Mouse (Mus musculus): Measurements from ENCODE around the gene Rorc.

Gene Rorc

GRCm38 (mm10) chr3:94372641-94373040, at the start of gene Rorc:
TSS of gene Rorc (plus strand) at chr3:94372794.
- no peak for DNase-seq (ENCODE audit: extremely low read depth, low read depth, low spot score)

- DNase-seq (ENCODE audit: extremely low read depth, low read depth, low spot score) = no peak
Observed at GRCm38 (mm10) chr3:94328681-94329080, 43.9 kb upstream of the Rorc start.

GRCm38 (mm10) chr3:94334442-94334841, 38.2 kb upstream of the Rorc start:
- no peak for DNase-seq (ENCODE audit: extremely low read depth, low read depth, low spot score)

GRCm38 (mm10) chr3:94338522-94338921, 34.1 kb upstream of the Rorc start:
- DNase-seq (ENCODE audit: extremely low read depth, low read depth, low spot score) = no peak

GRCm38 (mm10) chr3:94341959-94342422, 30.6 kb upstream of the Rorc start, which contains the start of gene Them5:
TSS of gene Them5 (plus strand) at chr3:94342099.
- DNase-seq (ENCODE audit: extremely low read depth, low read depth, low spot score) = no peak

- no peak for DNase-seq (ENCODE audit: extremely low read depth, low read depth, low spot score)
Observed at GRCm38 (mm10) chr3:94342552-94342951, 30.0 kb upstream of the Rorc start.

GRCm38 (mm10) chr3:94344182-94344581, 28.4 kb upstream of the Rorc start:
- peak; percentile 75 for DNase-seq (ENCODE audit: extremely low read depth, low read depth, low spot score)

- DNase-seq (ENCODE audit: extremely low read depth, low read depth, low spot score) = peak; percentile 83
Observed at GRCm38 (mm10) chr3:94344897-94345296, 27.7 kb upstream of the Rorc start.

GRCm38 (mm10) chr3:94348146-94348545, 24.4 kb upstream of the Rorc start:
- no peak for DNase-seq (ENCODE audit: extremely low read depth, low read depth, low spot score)

- DNase-seq (ENCODE audit: extremely low read depth, low read depth, low spot score) = no peak
Observed at GRCm38 (mm10) chr3:94360812-94361211, 11.8 kb upstream of the Rorc start.

GRCm38 (mm10) chr3:94362138-94362537, 10.5 kb upstream of the Rorc start, which contains the start of gene C2cd4d:
TSS of gene C2cd4d (plus strand) at chr3:94362438.
- no peak for DNase-seq (ENCODE audit: extremely low read depth, low read depth, low spot score)

GRCm38 (mm10) chr3:94363291-94364153, 9.1 kb upstream of the Rorc start:
- no peak for DNase-seq (ENCODE audit: extremely low read depth, low read depth, low spot score)

GRCm38 (mm10) chr3:94364154-94364526, 8.5 kb upstream of the Rorc start:
- DNase-seq (ENCODE audit: extremely low read depth, low read depth, low spot score) = no peak

- no peak for DNase-seq (ENCODE audit: extremely low read depth, low read depth, low spot score)
Observed at GRCm38 (mm10) chr3:94366761-94367160, 5.8 kb upstream of the Rorc start.

- DNase-seq (ENCODE audit: extremely low read depth, low read depth, low spot score) = no peak
Observed at GRCm38 (mm10) chr3:94367511-94367910, 5.1 kb upstream of the Rorc start.

GRCm38 (mm10) chr3:94368631-94369030, 4.0 kb upstream of the Rorc start:
- no peak for DNase-seq (ENCODE audit: extremely low read depth, low read depth, low spot score)

GRCm38 (mm10) chr3:94369709-94370108, 2.9 kb upstream of the Rorc start:
- DNase-seq (ENCODE audit: extremely low read depth, low read depth, low spot score) = no peak

GRCm38 (mm10) chr3:94371637-94372036, 957 bp upstream of the Rorc start:
- DNase-seq (ENCODE audit: extremely low read depth, low read depth, low spot score) = peak; percentile 39

GRCm38 (mm10) chr3:94372038-94372437, 556 bp upstream of the Rorc start:
- no peak for DNase-seq (ENCODE audit: extremely low read depth, low read depth, low spot score)

- no peak for DNase-seq (ENCODE audit: extremely low read depth, low read depth, low spot score)
Observed at GRCm38 (mm10) chr3:94373090-94373489, 496 bp downstream of the Rorc start.

GRCm38 (mm10) chr3:94373597-94374011, 1.0 kb downstream of the Rorc start:
- DNase-seq (ENCODE audit: extremely low read depth, low read depth, low spot score) = no peak

- no peak for DNase-seq (ENCODE audit: extremely low read depth, low read depth, low spot score)
Observed at GRCm38 (mm10) chr3:94374636-94375035, 2.0 kb downstream of the Rorc start.

GRCm38 (mm10) chr3:94375146-94375545, 2.6 kb downstream of the Rorc start:
- DNase-seq (ENCODE audit: extremely low read depth, low read depth, low spot score) = no peak

Measured in fat pad, adult 2 months (tissue).